Mouse (Mus musculus): ENCODE results near the gene Dpf1. TPM values are rescaled to one million over a fixed set of nuclear protein-coding genes. Genes with fewer than 3 reads are reported as not detected.

Dpf1 gene
- polyA plus RNA-seq, 1 experiment from 2014 or later, result 240 TPM

GRCm38 (mm10) chr7:29290691-29291485, 12.9 kb upstream of the Dpf1 start:
- H3K9ac ChIP-seq (replicated peaks), result no peak overlapping the region
- no peaks in the 10 kb centered on the region for H3K9me3 ChIP-seq
- H3K4me2 ChIP-seq (replicated peaks), result peak overlapping the region; percentile 11; the same call in 1 of the 2 replicates
- H3K4me1 ChIP-seq, result peaks cover 44% of the 10 kb centered on the region
- H3K36me3 ChIP-seq, result no peaks in the 10 kb centered on the region
- H3K27me3 ChIP-seq, result no peaks in the 10 kb centered on the region
- 36% methylated on average over 11 of the region's 11 CpGs for WGBS
- H3K4me3 ChIP-seq, result no peak overlapping the region
- H3K27ac ChIP-seq (replicated peaks), result peak overlapping the region; percentile 91
- ATAC-seq (replicated peaks), result peak; percentile 24; the same call in 1 of the 2 replicates

GRCm38 (mm10) chr7:29291616-29292457, 11.9 kb upstream of the Dpf1 start:
- Histone ChIP-seq H3K27ac (replicated peaks) (peak overlapping the region; percentile 91), H3K4me3 (no peak overlapping the region), H3K9me3 (no peaks in the 10 kb centered on the region), H3K9ac (replicated peaks) (no peak overlapping the region), H3K4me2 (replicated peaks) (peak overlapping the region; percentile 18; the same call in 1 of the 2 replicates), H3K27me3 (no peaks in the 10 kb centered on the region), H3K36me3 (no peaks in the 10 kb centered on the region), H3K4me1 (peaks cover 44% of the 10 kb centered on the region)
- peak; percentile 55 for ATAC-seq (replicated peaks)
- WGBS, result 25% methylated on average over 6 of the region's 7 CpGs

- Histone ChIP-seq H3K9me3 (no peaks in the 10 kb centered on the region), H3K4me3 (no peak overlapping the region), H3K36me3 (no peaks in the 10 kb centered on the region), H3K4me2 (replicated peaks) (0 out of 2 replicates have a peak overlapping the region, but pooled peaks have one; percentile 18), H3K9ac (replicated peaks) (no peak overlapping the region), H3K27me3 (no peaks in the 10 kb centered on the region), H3K4me1 (peaks cover 44% of the 10 kb centered on the region), H3K27ac (replicated peaks) (peak overlapping the region; percentile 91)
- peak; percentile 7; the same call in 1 of the 2 replicates for ATAC-seq (replicated peaks)
- 23% methylated on average over 8 of the region's 8 CpGs for WGBS
These were observed 11.2 kb upstream of the Dpf1 start for GRCm38 (mm10) chr7:29292458-29293098.

GRCm38 (mm10) chr7:29293131-29294065, 10.4 kb upstream of the Dpf1 start:
- peaks cover 44% of the 10 kb centered on the region for H3K4me1 ChIP-seq
- no peak overlapping the region for H3K4me3 ChIP-seq
- peak overlapping the region; percentile 91 for H3K27ac ChIP-seq (replicated peaks)
- H3K4me2 ChIP-seq (replicated peaks), result no peak overlapping the region
- no peaks in the 10 kb centered on the region for H3K27me3 ChIP-seq
- no peak overlapping the region; the same call in 1 of the 2 replicates for H3K9ac ChIP-seq (replicated peaks)
- H3K36me3 ChIP-seq, result no peaks in the 10 kb centered on the region
- 44% methylated on average over 19 of the region's 19 CpGs for WGBS
- H3K9me3 ChIP-seq, result no peaks in the 10 kb centered on the region
- ATAC-seq (replicated peaks), result no peak

- Histone ChIP-seq H3K4me2 (replicated peaks) (no peak overlapping the region), H3K27ac (replicated peaks) (no peak overlapping the region), H3K36me3 (no peaks in the 10 kb centered on the region), H3K27me3 (no peaks in the 10 kb centered on the region), H3K4me1 (peaks cover 38% of the 10 kb centered on the region), H3K4me3 (no peak overlapping the region), H3K9me3 (no peaks in the 10 kb centered on the region), H3K9ac (replicated peaks) (no peak overlapping the region)
- 75% methylated on average over 13 of the region's 13 CpGs for WGBS
- ATAC-seq (replicated peaks), result no peak
These were observed 9.5 kb upstream of the Dpf1 start for GRCm38 (mm10) chr7:29294111-29294761.

GRCm38 (mm10) chr7:29295861-29296647, 7.7 kb upstream of the Dpf1 start:
- Histone ChIP-seq H3K9ac (replicated peaks) (no peak overlapping the region), H3K4me2 (replicated peaks) (no peak overlapping the region), H3K4me3 (no peak overlapping the region), H3K27ac (replicated peaks) (no peak overlapping the region), H3K36me3 (no peaks in the 10 kb centered on the region), H3K9me3 (no peaks in the 10 kb centered on the region), H3K4me1 (peaks cover 29% of the 10 kb centered on the region), H3K27me3 (no peaks in the 10 kb centered on the region)
- no peak for ATAC-seq (replicated peaks)
- 84% methylated on average over 24 of the region's 24 CpGs for WGBS

- H3K36me3 ChIP-seq, result no peaks in the 10 kb centered on the region
- H3K4me1 ChIP-seq, result peaks cover 22% of the 10 kb centered on the region
- H3K27ac ChIP-seq (replicated peaks), result no peak overlapping the region
- no peak overlapping the region for H3K4me3 ChIP-seq
- H3K27me3 ChIP-seq, result no peaks in the 10 kb centered on the region
- ATAC-seq (replicated peaks), result no peak
- H3K9ac ChIP-seq (replicated peaks), result no peak overlapping the region
- 0 out of 2 replicates have a peak overlapping the region, but pooled peaks have one; percentile 16 for H3K4me2 ChIP-seq (replicated peaks)
- no peaks in the 10 kb centered on the region for H3K9me3 ChIP-seq
- 9% methylated on average over 10 of the region's 10 CpGs for WGBS
These were observed 6.8 kb upstream of the Dpf1 start for GRCm38 (mm10) chr7:29296998-29297397.

- H3K4me3 ChIP-seq, result peak overlapping the region; percentile 19
- WGBS, result 2% methylated on average over 7 of the region's 7 CpGs
- no peak overlapping the region for H3K9ac ChIP-seq (replicated peaks)
These were observed 2.6 kb upstream of the Dpf1 start for GRCm38 (mm10) chr7:29301127-29301566.

GRCm38 (mm10) chr7:29302641-29303040, 1.1 kb upstream of the Dpf1 start:
- peaks cover 40% of the 10 kb centered on the region for H3K4me1 ChIP-seq
- H3K36me3 ChIP-seq, result no peaks in the 10 kb centered on the region
- no peak overlapping the region for H3K4me3 ChIP-seq
- H3K27me3 ChIP-seq, result no peaks in the 10 kb centered on the region
- no peak for ATAC-seq (replicated peaks)
- no peaks in the 10 kb centered on the region for H3K9me3 ChIP-seq
- 67% methylated on average over 7 of the region's 7 CpGs for WGBS
- H3K27ac ChIP-seq (replicated peaks), result no peak overlapping the region
- no peak overlapping the region for H3K4me2 ChIP-seq (replicated peaks)
- H3K9ac ChIP-seq (replicated peaks), result no peak overlapping the region

More at GRCm38 (mm10) chr7:29301127-29301566, 2.6 kb upstream of the Dpf1 start:
- Histone ChIP-seq H3K4me1 (peaks cover 26% of the 10 kb centered on the region), H3K27ac (replicated peaks) (peak overlapping the region; percentile 67), H3K9me3 (no peaks in the 10 kb centered on the region), H3K4me2 (replicated peaks) (peak overlapping the region; percentile 36), H3K36me3 (no peaks in the 10 kb centered on the region), H3K27me3 (no peaks in the 10 kb centered on the region)
- no peak for ATAC-seq (replicated peaks)
